Mouse (Mus musculus) CH12.LX (cell line): ENCODE results near the gene Bcdin3d.

Experiments
- CHD1 ChIP-seq: IDR thresholded peaks from 2 replicates; pipeline ENCODE4 v1.6.1; 2012; ENCODE audit warnings: low read depth, low read length, improper control_type of control experiment, inconsistent platforms
- CTCF ChIP-seq, 2 experiments: IDR thresholded peaks in 1 of 2; conservative IDR thresholded peaks in 1 of 2; 2 replicates each; pipeline ENCODE4 v1.5.1; 2011 to 2012; ENCODE audit warnings: low read depth in 2 of 2, low read length in 2 of 2, improper control_type of control experiment in 1 of 2, inconsistent platforms in 1 of 2, mild to moderate bottlenecking in 1 of 2, moderate library complexity in 1 of 2
- EP300 ChIP-seq: IDR thresholded peaks from 2 replicates; pipeline ENCODE4 v1.6.1; 2011; ENCODE audit warnings: low read length, improper control_type of control experiment
- HCFC1 ChIP-seq: IDR thresholded peaks from 2 replicates; pipeline ENCODE4 v1.6.1; 2012; ENCODE audit warnings: low read depth, mild to moderate bottlenecking, inconsistent platforms, low read length, improper control_type of control experiment
- MAFK ChIP-seq: IDR thresholded peaks from 2 replicates; pipeline ENCODE4 v1.6.1; 2011; ENCODE audit warnings: low read length, improper control_type of control experiment; ENCODE audit not compliant: insufficient replicate concordance
- MAX ChIP-seq: IDR thresholded peaks from 2 replicates; pipeline ENCODE4 v1.6.1; 2011; ENCODE audit warnings: low read length, improper control_type of control experiment
- POLR2A ChIP-seq: IDR thresholded peaks from 2 replicates; pipeline ENCODE4 v1.6.1; 2011; ENCODE audit warnings: low read depth, mild to moderate bottlenecking, improper control_type of control experiment, low read length
- UBTF ChIP-seq: IDR thresholded peaks from 2 replicates; pipeline ENCODE4 v1.6.1; 2012; ENCODE audit warnings: low read depth, mild to moderate bottlenecking, inconsistent platforms, low read length, improper control_type of control experiment, moderate library complexity

- no peak for TF ChIP-seq CTCF (conservative IDR thresholded peaks at IDR 0.05 in 1 of 2, IDR thresholded peaks at IDR 0.05 in 1 of 2; ENCODE audit: low read depth in 2 of 2, low read length in 2 of 2)
- TF ChIP-seq MAX = no peak
- no peak for TF ChIP-seq POLR2A
- TF ChIP-seq MAFK = no peak
- TF ChIP-seq UBTF = no peak
- no peak for TF ChIP-seq HCFC1
- TF ChIP-seq EP300 = no peak
- TF ChIP-seq CHD1 = no peak
Measured at GRCm38 (mm10) chr15:99475814-99476213, 1.3 kb upstream of the Bcdin3d start.
